Mouse (Mus musculus) telencephalon, adult 2 months (tissue): ENCODE results near the gene Defb7.

Experiments used
- DNase-seq: peaks from one replicate; pipeline ENCODE4 v3.0.0-alpha.2; 2011; ENCODE audit warnings: low read depth, low spot score

Defb7 gene

GRCm38 (mm10) chr8:19494797-19495196 is at the start of gene Defb7:
TSS of gene Defb7 (plus strand) at chr8:19495097.
- no peak for DNase-seq

- DNase-seq, result no peak
Measured at GRCm38 (mm10) chr8:19446378-19446777, 48.5 kb upstream of the Defb7 start.

- DNase-seq, result no peak
Measured at GRCm38 (mm10) chr8:19461355-19461754, 33.5 kb upstream of the Defb7 start.

- no peak for DNase-seq
Measured at GRCm38 (mm10) chr8:19469026-19469425, 25.9 kb upstream of the Defb7 start.

GRCm38 (mm10) chr8:19500524-19500923 is 5.6 kb downstream of the Defb7 start:
- no peak for DNase-seq

- no peak for DNase-seq
Measured at GRCm38 (mm10) chr8:19535195-19535829, 40.4 kb downstream of the Defb7 start.

- no peak for DNase-seq
Measured at GRCm38 (mm10) chr8:19540376-19540775, 45.5 kb downstream of the Defb7 start.
